Mouse (Mus musculus) heart, adult 2 months (tissue): ENCODE data around the gene Uox.

Source experiments
- CTCF ChIP-seq: fragments of 200-600 bp; IDR thresholded peaks from 2 replicates; pipeline ENCODE4 v1.8.1; 2022; ENCODE audit warnings: antibody characterized with exemption, mild to moderate bottlenecking, moderate library complexity
- EP300 ChIP-seq: fragments of 200-500 bp; IDR thresholded peaks from 2 replicates; pipeline ENCODE4 v1.6.1; 2011; ENCODE audit warnings: low read depth, low read length, control low read depth; ENCODE audit not compliant: insufficient read depth
- POLR2A ChIP-seq: fragments of 200-500 bp; IDR thresholded peaks from 2 replicates; pipeline ENCODE4 v1.6.1; 2011; ENCODE audit warnings: mild to moderate bottlenecking, low read depth, low read length, control low read depth; ENCODE audit not compliant: insufficient read depth

GRCm38 (mm10) chr3:146601205-146601604, 31.0 kb downstream of the Uox start:
- TF ChIP-seq EP300 (no peak), POLR2A (no peak), CTCF (no peak)
